Mouse (Mus musculus) cerebral cortex, adult 2 months (tissue): ENCODE results near the gene Efhc2.

Experiments used
- WGBS: fragments of 180-500 bp; shearing (Covaris S2); methylation state at CpG from one replicate; pipeline ENCODE4 v1.1.7; 2018; 5-methylcytosine and 5-hydroxymethylcytosine counted together

Efhc2 gene

GRCm38 (mm10) chrX:17319126-17319583 is at the start of gene Efhc2:
TSS of gene Efhc2 (minus strand) at chrX:17319368.
- WGBS: 8% methylated on average over 14 of the region's 19 CpGs

GRCm38 (mm10) chrX:17365114-17365513 is 45.9 kb upstream of the Efhc2 start:
- 68% methylated on average over 2 of the region's 2 CpGs for WGBS

GRCm38 (mm10) chrX:17300349-17300880 is 18.8 kb downstream of the Efhc2 start:
- WGBS: 93% methylated on average over 3 of the region's 3 CpGs

- WGBS: 64% methylated on average over 2 of the region's 2 CpGs
Observed at GRCm38 (mm10) chrX:17283899-17284298, 35.3 kb downstream of the Efhc2 start.

GRCm38 (mm10) chrX:17213515-17213914 is 105.7 kb downstream of the Efhc2 start:
- WGBS: 50% methylated on average over 2 of the region's 2 CpGs

- WGBS: 85% methylated on average over 3 of the region's 3 CpGs
Observed at GRCm38 (mm10) chrX:17175748-17176147, 143.4 kb downstream of the Efhc2 start.

- WGBS: 53% methylated on average over 1 of the region's 1 CpGs
Observed at GRCm38 (mm10) chrX:17165638-17166037, 153.5 kb downstream of the Efhc2 start.
